Mouse (Mus musculus) adrenal gland, postnatal 4 days (tissue): ENCODE results near the gene Cyth4. TPM values are rescaled to one million over a fixed set of nuclear protein-coding genes. Genes with fewer than 3 reads are reported as not detected.
A peak's percentile ranks its signal among the peaks of the same experiment; 100 is the strongest.

Source experiments
- DNase-seq, 2 experiments: peaks; one replicate each; pipeline ENCODE4 v3.0.0; 2021 to 2022; ENCODE audit warnings: low spot score in 2 of 2, mixed read lengths in 2 of 2
- total RNA-seq, 2 experiments: library from RNA; stranded (reverse); gene quantifications; 2 replicates each; pipeline ENCODE4 v1.2.3; 2021

The Cyth4 gene
- total RNA-seq, 2 experiments from 2014 or later, result 8.2 to 9.5 TPM

- no peak for DNase-seq
These were observed 14.0 kb downstream of the Cyth4 start for GRCm38 (mm10) chr15:78610705-78611462.

- no peak for DNase-seq
These were observed 17.7 kb downstream of the Cyth4 start for GRCm38 (mm10) chr15:78614536-78614935.

GRCm38 (mm10) chr15:78616973-78617372 is 20.1 kb downstream of the Cyth4 start:
- DNase-seq, result no peak

- peak; percentile 33 to 71 for DNase-seq
These were observed 26.6 kb downstream of the Cyth4 start for GRCm38 (mm10) chr15:78623426-78623825.

GRCm38 (mm10) chr15:78624431-78624950 is 27.6 kb downstream of the Cyth4 start:
- DNase-seq, result peak; percentile 50 to 70

- no peak for DNase-seq
These were observed 28.1 kb downstream of the Cyth4 start for GRCm38 (mm10) chr15:78624961-78625360.

GRCm38 (mm10) chr15:78626285-78626684 is 29.4 kb downstream of the Cyth4 start:
- no peak for DNase-seq

GRCm38 (mm10) chr15:78632387-78632786 is 35.5 kb downstream of the Cyth4 start:
- no peak for DNase-seq

GRCm38 (mm10) chr15:78633413-78633812 is 36.6 kb downstream of the Cyth4 start:
- no peak for DNase-seq

- DNase-seq, result no peak
These were observed 37.4 kb downstream of the Cyth4 start for GRCm38 (mm10) chr15:78634095-78634737.

GRCm38 (mm10) chr15:78635231-78635630 is 38.4 kb downstream of the Cyth4 start:
- DNase-seq, result no peak

GRCm38 (mm10) chr15:78643633-78644032 is 46.8 kb downstream of the Cyth4 start:
- DNase-seq, result no peak

GRCm38 (mm10) chr15:78644606-78645005 is 47.8 kb downstream of the Cyth4 start:
- no peak for DNase-seq

GRCm38 (mm10) chr15:78647746-78648145 is 50.9 kb downstream of the Cyth4 start:
- DNase-seq, result no peak

GRCm38 (mm10) chr15:78651169-78651568 is 54.3 kb downstream of the Cyth4 start:
- DNase-seq, result no peak

GRCm38 (mm10) chr15:78664268-78664667 is 67.4 kb downstream of the Cyth4 start:
- no peak for DNase-seq

GRCm38 (mm10) chr15:78669221-78669871 is 72.5 kb downstream of the Cyth4 start:
- DNase-seq, result no peak

GRCm38 (mm10) chr15:78670341-78670740 is 73.5 kb downstream of the Cyth4 start:
- no peak for DNase-seq
